Mouse (Mus musculus) heart, postnatal 10 days (tissue): Measurements from ENCODE around the gene Rab11fip5. TPM values are rescaled to one million over a fixed set of nuclear protein-coding genes. Genes with fewer than 3 reads are reported as not detected.

ENCODE experiments used
- DNase-seq, 2 experiments: peaks; one replicate each; pipeline ENCODE4 v3.0.0; 2021
- intact Hi-C: fragments of 180-260 bp; cut with DNase I; formaldehyde crosslinking; loops from one replicate; pipeline ENCODE4 v1.15.1; 2025
- total RNA-seq, 2 experiments: library from RNA; stranded (reverse); gene quantifications; 2 replicates each; pipeline ENCODE4 v1.2.3; 2021

Rab11fip5 gene
- total RNA-seq, 2 experiments from 2014 or later = 65.4 to 73.1 TPM

- intact Hi-C loops = no loop called here
- DNase-seq = no peak
Observed at GRCm38 (mm10) chr6:85353706-85354105, 20.7 kb downstream of the Rab11fip5 start.

DNA sequence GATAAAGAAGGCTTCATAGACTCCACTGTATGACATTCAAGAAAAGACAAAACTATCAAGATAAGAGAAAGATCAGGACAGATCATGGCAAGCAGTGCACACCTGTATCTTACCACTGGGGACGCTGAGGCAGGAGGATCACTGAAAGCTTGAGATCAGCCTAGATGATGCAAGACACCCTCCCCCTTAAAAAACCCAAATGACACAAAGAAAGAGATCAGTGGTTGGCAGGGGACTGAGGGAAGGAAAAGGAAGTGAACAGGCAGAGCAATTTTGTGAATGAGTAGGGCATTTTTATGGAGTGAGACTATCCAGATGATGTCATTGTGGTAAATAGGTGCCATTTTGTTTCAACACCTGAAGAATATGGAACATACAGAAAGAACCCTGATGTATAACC is 24.3 kb downstream of the Rab11fip5 start:
- intact Hi-C loops = no loop called here
- DNase-seq = no peak

GRCm38 (mm10) chr6:85349246-85349645 is 25.2 kb downstream of the Rab11fip5 start:
- intact Hi-C loops = loop anchor here (1.0 kb wide), 1 partner anchor 29 kb away; no protein-coding TSS in a partner anchor
- DNase-seq = no peak

- intact Hi-C loops = no loop called here
- no peak for DNase-seq
Observed at GRCm38 (mm10) chr6:85348133-85348532, 26.3 kb downstream of the Rab11fip5 start.

GRCm38 (mm10) chr6:85346028-85346634 is 28.3 kb downstream of the Rab11fip5 start:
- intact Hi-C loops = loop anchor here (1.0 kb wide), 2 partner anchors 34 to 46 kb away; no protein-coding TSS in a partner anchor
- peak; percentile 88 to 93 for DNase-seq

GRCm38 (mm10) chr6:85344929-85345328 is 29.5 kb downstream of the Rab11fip5 start:
- DNase-seq = no peak
- intact Hi-C loops = no loop called here

DNA sequence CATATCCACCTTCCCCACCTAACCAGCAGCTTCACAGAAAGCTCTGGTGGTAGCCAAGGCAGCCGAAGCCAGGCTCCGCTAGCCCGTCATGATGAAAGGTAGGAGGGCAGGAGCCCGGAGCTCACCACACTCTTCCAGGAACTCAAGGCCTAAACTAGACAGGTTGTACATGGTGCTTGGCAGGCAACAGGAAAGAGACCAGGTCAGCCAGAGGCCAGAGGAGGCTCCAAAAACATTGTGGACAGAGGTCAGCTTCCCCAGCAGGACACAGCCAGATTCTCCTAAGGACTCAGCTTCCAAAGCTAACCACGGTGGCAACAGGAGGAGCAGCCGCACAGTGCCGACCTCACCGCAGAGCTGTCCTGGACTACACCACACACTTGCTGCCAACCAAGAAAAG is 31.4 kb downstream of the Rab11fip5 start:
- DNase-seq = no peak
- intact Hi-C loops = no loop called here

DNA sequence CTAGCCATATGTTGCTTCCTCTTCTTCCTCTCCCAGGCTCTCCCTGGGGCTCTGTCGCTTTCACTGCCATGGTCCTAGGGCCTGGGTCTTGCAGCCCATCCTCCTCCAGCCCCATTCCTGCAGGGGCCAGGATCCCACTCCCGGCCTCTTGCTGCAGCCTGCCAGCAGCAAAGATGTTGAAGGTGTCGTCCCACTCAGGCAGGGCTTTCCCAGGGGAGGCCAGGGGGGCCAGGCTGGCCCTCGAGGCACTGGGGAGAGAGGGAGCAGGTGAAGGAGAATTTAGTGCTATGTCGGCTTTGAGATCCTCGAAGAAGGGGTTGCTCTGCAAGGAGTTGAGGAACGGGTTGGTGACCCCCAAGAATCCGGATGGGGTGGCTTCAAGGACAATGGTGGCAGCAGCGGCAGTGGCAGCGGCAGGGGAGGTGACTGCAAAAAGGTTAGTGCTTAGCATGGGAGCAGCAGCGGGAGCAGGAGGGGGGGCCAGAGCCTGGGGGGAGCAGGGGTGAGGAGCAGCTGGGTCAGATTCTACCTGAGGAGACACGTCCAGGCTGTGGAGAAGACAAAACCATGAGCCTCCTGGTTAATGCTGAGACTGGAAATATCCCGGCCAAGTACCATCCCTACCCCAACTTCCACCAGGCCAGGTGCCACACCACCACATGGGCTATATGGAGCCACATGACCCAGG is 32.5 kb downstream of the Rab11fip5 start:
- intact Hi-C loops = no loop called here
- DNase-seq = no peak

DNA sequence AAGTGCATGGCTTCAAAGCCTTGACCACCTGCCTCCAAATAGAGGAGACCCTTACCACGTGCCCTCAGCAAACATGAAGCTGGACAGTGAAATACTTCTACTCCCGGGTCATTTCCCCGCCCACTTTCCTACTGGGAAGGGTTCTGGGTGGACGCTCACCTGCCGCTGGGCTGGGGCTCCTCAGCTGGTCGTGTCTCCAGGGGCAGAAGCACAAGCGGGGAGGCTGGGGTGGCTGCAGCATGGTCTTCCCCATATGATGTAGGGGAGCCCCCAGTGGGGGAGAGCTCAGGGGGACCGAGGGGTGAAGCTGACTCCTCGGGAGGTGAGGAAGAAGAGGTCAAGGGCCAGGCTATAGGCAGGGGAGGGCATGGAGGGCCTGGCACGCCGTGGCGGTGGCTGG is 34.2 kb downstream of the Rab11fip5 start:
- no peak for DNase-seq
- intact Hi-C loops = no loop called here

DNA sequence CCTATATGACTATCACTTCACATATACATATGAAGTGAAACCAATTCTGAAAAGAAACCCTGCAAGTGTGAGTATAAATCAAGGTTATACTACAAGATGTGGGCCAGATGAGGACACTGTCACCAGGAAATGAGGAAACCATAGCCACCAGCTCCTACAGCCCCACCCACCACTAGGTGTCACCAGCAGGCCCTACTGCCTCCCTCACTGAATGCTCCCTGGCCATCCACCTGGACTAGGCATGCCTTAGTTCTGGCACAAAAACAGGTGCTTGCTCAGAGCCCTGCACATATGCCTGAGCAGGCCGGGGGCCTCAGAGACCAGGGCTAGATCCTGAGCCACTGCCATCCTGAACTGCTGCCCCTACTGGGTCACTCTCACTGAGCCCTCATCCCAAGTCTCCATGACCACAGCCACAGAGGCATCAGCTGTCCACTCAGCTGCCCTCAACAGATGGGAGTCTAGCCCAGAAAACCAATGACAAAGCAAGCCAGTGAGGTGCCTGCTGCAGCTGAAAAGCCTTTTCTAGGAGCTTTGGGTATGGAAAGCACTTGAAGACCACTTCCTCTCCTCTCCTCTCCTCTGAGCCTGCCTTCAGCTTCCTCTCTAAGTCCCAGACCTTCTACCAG is 35.0 kb downstream of the Rab11fip5 start:
- intact Hi-C loops = no loop called here
- peak; percentile 58 to 63 for DNase-seq

GRCm38 (mm10) chr6:85336944-85337343 is 37.5 kb downstream of the Rab11fip5 start:
- intact Hi-C loops = no loop called here
- no peak for DNase-seq

- no peak for DNase-seq
- intact Hi-C loops = no loop called here
Observed at GRCm38 (mm10) chr6:85335352-85335751, 39.1 kb downstream of the Rab11fip5 start.

DNA sequence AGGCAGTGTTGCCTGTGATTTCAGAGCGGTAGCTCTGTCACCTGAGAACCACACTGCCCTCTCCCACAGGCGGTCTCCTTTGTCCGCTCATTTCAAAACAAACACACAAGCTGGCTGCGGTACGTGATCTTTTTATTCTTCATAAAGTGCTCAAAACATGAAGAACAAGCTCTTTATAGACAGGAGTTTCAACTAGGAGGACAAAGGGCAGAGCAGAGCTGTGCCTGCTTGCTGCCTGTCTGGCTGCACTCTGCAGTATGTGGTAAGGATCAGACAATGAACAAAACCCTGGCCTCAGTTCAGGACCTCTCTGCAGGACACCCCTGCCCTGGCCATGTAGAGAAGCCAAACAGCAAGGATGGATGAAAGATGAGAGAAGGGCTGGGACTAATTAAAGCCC is 39.6 kb downstream of the Rab11fip5 start:
- intact Hi-C loops = loop anchor here (5.0 kb wide), 2 partner anchors 73 to 173 kb away; no protein-coding TSS in a partner anchor
- no peak for DNase-seq

DNA sequence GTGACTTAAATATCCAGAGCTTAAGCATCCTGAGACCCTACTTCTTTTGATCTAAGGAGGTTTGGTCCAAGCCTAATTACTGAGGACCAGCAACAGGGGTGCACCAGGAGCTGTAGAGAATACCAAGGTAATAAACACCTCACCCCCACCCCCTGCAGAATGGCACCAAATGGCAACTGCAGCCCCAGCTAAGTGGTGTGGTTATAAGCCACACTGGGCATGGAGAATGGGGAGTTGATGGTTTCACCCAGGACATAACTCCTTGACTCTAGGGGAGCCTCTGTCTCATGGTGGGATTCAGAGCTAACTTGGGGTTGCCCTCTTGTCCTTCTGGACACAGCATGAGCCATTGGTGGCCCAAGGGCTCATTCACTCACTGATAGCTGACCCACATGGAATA is 40.2 kb downstream of the Rab11fip5 start:
- DNase-seq = no peak
- intact Hi-C loops = loop anchor here (5.0 kb wide), 2 partner anchors 72 to 172 kb away; no protein-coding TSS in a partner anchor

GRCm38 (mm10) chr6:85333732-85334131 is 40.7 kb downstream of the Rab11fip5 start:
- intact Hi-C loops = loop anchor here (5.0 kb wide), 2 partner anchors 71 to 171 kb away; no protein-coding TSS in a partner anchor

GRCm38 (mm10) chr6:85333000-85333669 is 41.3 kb downstream of the Rab11fip5 start, which contains the start of gene Sfxn5:
Gene Sfxn5 (minus strand): TSS chr6:85333422.
- intact Hi-C loops = loop anchor here (5.0 kb wide), 2 partner anchors 71 to 171 kb away; no protein-coding TSS in a partner anchor
- peak; percentile 97 to 98 for DNase-seq

More at GRCm38 (mm10) chr6:85333732-85334131, 40.7 kb downstream of the Rab11fip5 start:
- no peak for DNase-seq

- DNase-seq = peak in 1 of 2 experiments; percentile 42
Observed at GRCm38 (mm10) chr6:85332351-85332999, 42.0 kb downstream of the Rab11fip5 start.

GRCm38 (mm10) chr6:85331736-85332135 is 42.7 kb downstream of the Rab11fip5 start:
- intact Hi-C loops = loop anchor here (5.0 kb wide), 2 partner anchors 69 to 169 kb away; no protein-coding TSS in a partner anchor
- no peak for DNase-seq

More at GRCm38 (mm10) chr6:85332351-85332999, 42.0 kb downstream of the Rab11fip5 start:
- intact Hi-C loops = loop anchor here (5.0 kb wide), 2 partner anchors 70 to 170 kb away; no protein-coding TSS in a partner anchor

- intact Hi-C loops = loop anchor here (5.0 kb wide), 2 partner anchors 69 to 169 kb away; no protein-coding TSS in a partner anchor
- no peak for DNase-seq
Observed at GRCm38 (mm10) chr6:85331221-85331735, 43.2 kb downstream of the Rab11fip5 start.
